Comparison of ENCODE assay signal across 13 mouse cellular contexts in the genomic region with DNA sequence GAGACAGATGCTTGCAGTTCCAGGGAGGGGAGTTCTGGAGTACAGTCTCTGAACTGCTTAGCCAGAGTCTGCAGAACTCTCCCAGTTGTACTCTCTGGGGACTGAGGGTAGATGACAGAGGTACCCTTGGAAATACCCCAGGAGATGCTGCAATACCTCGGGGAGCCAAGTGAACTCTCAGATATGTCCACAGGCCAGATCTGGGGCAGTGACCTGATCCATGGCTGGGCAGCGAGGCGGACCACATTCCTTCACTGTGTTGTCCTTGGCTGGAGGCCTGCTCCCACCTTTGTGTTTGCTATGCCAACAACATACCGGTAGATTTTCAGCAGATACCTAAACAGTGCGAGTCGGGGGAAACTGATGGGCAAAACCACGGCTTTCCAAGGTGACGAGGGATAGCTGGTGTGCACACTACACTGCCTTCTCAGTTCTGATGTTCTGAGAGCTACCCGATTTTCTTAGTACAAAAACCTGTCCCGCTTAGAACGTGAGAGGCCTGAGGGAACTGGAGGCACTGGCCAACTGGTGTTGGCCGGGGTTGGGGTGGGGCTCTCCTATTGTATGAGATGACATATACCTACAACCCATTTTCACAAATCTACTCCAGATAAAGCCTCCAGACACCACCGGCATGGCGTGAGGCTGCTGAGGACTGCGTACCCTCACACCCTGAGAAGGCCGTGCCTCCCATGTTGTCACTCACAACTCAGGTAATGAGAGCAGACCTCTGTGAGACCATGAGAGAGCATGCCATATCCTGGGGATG.
DNase-seq lines count a peak whose midpoint lies in the region; ATAC-seq and TF ChIP-seq lines count a peak whose summit lies in the region.
"Had no signal": no experiment of that assay in that cellular context is flagged by ENCODE, and none has a peak within 500 bp of the region (broad histone marks: within the 10 kb centered on the region; RNA-seq: fewer than 3 reads in every experiment).

No protein-coding gene starts in this region.

- no peak for DNase-seq in gastrocnemius, adult 2 months
- DNase-seq in gastrocnemius, postnatal 25 days = no peak
- DNase-seq in cerebellum, postnatal 14 days = no peak
- DNase-seq in forebrain, embryonic 10.5 days (ENCODE audit: extremely low spot score, low spot score) = no peak
- DNase-seq: cerebellum, adult 11 months; layer of hippocampus, adult 9-11 months; spleen, adult 18-20 months had no signal

- H3K27me3 ChIP-seq in C2C12 (ENCODE audit: control insufficient read depth, insufficient read depth, insufficient read length) = no peaks in the 10 kb centered on the region
- no peaks in the 10 kb centered on the region for H3K27me3 ChIP-seq in kidney, embryonic 14.5 days (ENCODE audit: control insufficient read depth, insufficient read depth, low read length)
- no peaks in the 10 kb centered on the region for H3K27me3 ChIP-seq in lung, embryonic 16.5 days (ENCODE audit: control insufficient read depth, insufficient read depth, low read depth, low read length)
- H3K27me3 ChIP-seq in forebrain, embryonic 10.5 days (ENCODE audit: poor library complexity, severe bottlenecking) = no peaks in the 10 kb centered on the region
- H3K27me3 ChIP-seq: limb, embryonic 12.5 days; midbrain, embryonic 15.5 days had no signal

- no peak for TF ChIP-seq CTCF in gastrocnemius, adult 2 months (IDR thresholded peaks at IDR 0.05)
- no peak for TF ChIP-seq CTCF in C2C12 (IDR thresholded peaks at IDR 0.05; ENCODE audit: control insufficient read depth, insufficient read depth, insufficient read length)

- no peaks in the 10 kb centered on the region for H3K36me3 ChIP-seq in C2C12 (ENCODE audit: control insufficient read depth, insufficient read depth)
- H3K36me3 ChIP-seq in kidney, embryonic 14.5 days (ENCODE audit: control insufficient read depth, insufficient read depth, low read length) = no peaks in the 10 kb centered on the region
- no peaks in the 10 kb centered on the region for H3K36me3 ChIP-seq in lung, embryonic 16.5 days (ENCODE audit: control insufficient read depth, insufficient read depth, low read length)
- H3K36me3 ChIP-seq in forebrain, embryonic 10.5 days (replicated peaks) = no peaks in the 10 kb centered on the region
- H3K36me3 ChIP-seq: limb, embryonic 12.5 days; midbrain, embryonic 15.5 days had no signal

- H3K9me3 ChIP-seq in kidney, embryonic 14.5 days (ENCODE audit: control insufficient read depth, low read length) = no peaks in the 10 kb centered on the region
- no peaks in the 10 kb centered on the region for H3K9me3 ChIP-seq in lung, embryonic 16.5 days (ENCODE audit: control insufficient read depth, low read length)
- H3K9me3 ChIP-seq in forebrain, embryonic 10.5 days = no peaks in the 10 kb centered on the region
- H3K9me3 ChIP-seq: limb, embryonic 12.5 days; midbrain, embryonic 15.5 days had no signal

- H3K9ac ChIP-seq in kidney, embryonic 14.5 days (ENCODE audit: low read depth, low read length) = no peak overlapping the region
- H3K9ac ChIP-seq in lung, embryonic 16.5 days (ENCODE audit: low read length) = peak overlapping the region; percentile 8; the same call in 1 of the 2 replicates
- H3K9ac ChIP-seq: limb, embryonic 12.5 days; midbrain, embryonic 15.5 days had no signal

- H3ac ChIP-seq in C2C12 (ENCODE audit: control insufficient read depth, insufficient read length, low read depth) = no peak overlapping the region

- H3K27ac ChIP-seq in gastrocnemius, adult 2 months = peak overlapping the region; percentile 79
- peak overlapping the region; percentile 79; the same call in 1 of the 2 replicates for H3K27ac ChIP-seq in kidney, embryonic 14.5 days (ENCODE audit: low read depth, low read length)
- H3K27ac ChIP-seq in lung, embryonic 16.5 days (ENCODE audit: low read length) = peak overlapping the region; percentile 47
- H3K27ac ChIP-seq in forebrain, embryonic 10.5 days = no peak overlapping the region
- H3K27ac ChIP-seq: limb, embryonic 12.5 days; midbrain, embryonic 15.5 days had no signal

- intact Hi-C loops in gastrocnemius, adult 2 months (cut with DNase I) = loop anchor here (5.0 kb wide), 2 partner anchors 73 to 82 kb away; partner anchors contain the start of gene Sik1

- peaks cover 26% of the 10 kb centered on the region; the same call in 1 of the 2 replicates for H3K4me1 ChIP-seq in kidney, embryonic 14.5 days (ENCODE audit: control insufficient read depth, insufficient read depth, low read length)
- H3K4me1 ChIP-seq in lung, embryonic 16.5 days (replicated peaks; ENCODE audit: control insufficient read depth, insufficient read depth, low read length) = peaks cover 76% of the 10 kb centered on the region
- H3K4me1 ChIP-seq in forebrain, embryonic 10.5 days = peaks cover 31% of the 10 kb centered on the region

- 70% methylated on average over 16 of the region's 16 CpGs for WGBS in kidney, embryonic 14.5 days
- WGBS in lung, embryonic 16.5 days = 69% methylated on average over 16 of the region's 16 CpGs
- 92% methylated on average over 16 of the region's 16 CpGs for WGBS in forebrain, embryonic 10.5 days

- H3K4me3 ChIP-seq in gastrocnemius, adult 2 months = no peak overlapping the region
- no peak overlapping the region for H3K4me3 ChIP-seq in C2C12 (ENCODE audit: insufficient read depth, poor library complexity, severe bottlenecking)
- no peak overlapping the region for H3K4me3 ChIP-seq in kidney, embryonic 14.5 days (ENCODE audit: low read length)
- H3K4me3 ChIP-seq in lung, embryonic 16.5 days (ENCODE audit: low read length) = no peak overlapping the region
- no peak overlapping the region for H3K4me3 ChIP-seq in forebrain, embryonic 10.5 days
- H3K4me3 ChIP-seq: limb, embryonic 12.5 days; midbrain, embryonic 15.5 days had no signal

- H3K79me2 ChIP-seq in C2C12 (ENCODE audit: control insufficient read depth, insufficient read depth) = no peaks in the 10 kb centered on the region

- ATAC-seq in kidney, embryonic 14.5 days (ENCODE audit: low FRiP score, low TSS enrichment) = peak; percentile 37; the same call in 1 of the 2 replicates
- ATAC-seq in lung, embryonic 16.5 days (ENCODE audit: low read depth) = no peak
- ATAC-seq in frontal cortex, adult (ENCODE audit: low TSS enrichment) = no peak
- ATAC-seq: midbrain, embryonic 15.5 days had no signal

- no peaks in the 10 kb centered on the region for H3K79me3 ChIP-seq in C2C12 (ENCODE audit: low read depth)

- H3K4me2 ChIP-seq in kidney, embryonic 14.5 days (replicated peaks; ENCODE audit: low read depth, low read length) = no peak overlapping the region
- H3K4me2 ChIP-seq in lung, embryonic 16.5 days (ENCODE audit: low read depth, low read length) = no peak overlapping the region
- H3K4me2 ChIP-seq: limb, embryonic 12.5 days; midbrain, embryonic 15.5 days had no signal

TF ChIP-seq in C2C12, 6 proteins besides CTCF, POLR2A, EP300 and RAD21:
- TF ChIP-seq FOSL1 (IDR thresholded peaks at IDR 0.05; ENCODE audit: insufficient read depth, low read length, poor library complexity, severe bottlenecking) = no peak
- TF ChIP-seq CEBPB (IDR thresholded peaks at IDR 0.05; ENCODE audit: low read depth) = peak; percentile 17
